ENCODE assay signal across 8 mouse cellular contexts in the genomic region with DNA sequence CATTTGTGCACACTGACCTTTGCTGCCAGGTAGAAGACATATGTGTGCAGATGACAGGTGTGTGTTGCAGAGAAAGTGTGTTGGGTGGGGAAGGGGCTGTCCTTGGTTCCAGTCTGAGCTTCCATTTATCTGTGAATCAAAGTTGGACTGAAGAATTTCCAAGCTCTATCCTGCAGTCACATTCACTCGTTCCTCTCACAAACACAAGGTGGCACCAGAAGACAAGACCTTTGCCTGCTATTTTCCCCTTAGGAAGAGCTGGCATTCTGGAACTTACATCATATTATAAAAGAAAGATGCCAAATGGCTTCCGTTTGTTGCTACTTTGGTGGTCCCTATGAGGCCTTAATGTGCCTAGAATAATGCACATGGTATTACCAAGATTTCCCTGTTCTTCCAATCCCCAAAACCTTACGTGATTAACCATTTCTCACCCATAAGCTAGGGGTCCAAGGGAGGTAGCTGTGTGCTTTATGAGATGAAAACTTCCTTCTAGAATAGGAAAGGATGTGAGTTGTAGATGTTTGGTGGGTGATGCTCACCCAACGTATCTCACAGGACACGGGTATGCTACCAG. TPM values are rescaled to one million over a fixed set of nuclear protein-coding genes. Genes with fewer than 3 reads are reported as not detected.
DNase-seq lines count a peak whose midpoint lies in the region; ATAC-seq and TF ChIP-seq lines count a peak whose summit lies in the region.

No protein-coding gene starts in this region.

- H3K27ac ChIP-seq in forebrain, embryonic 12.5 days, result no peak overlapping the region
- no peak overlapping the region for H3K27ac ChIP-seq in forebrain, embryonic 11.5 days (ENCODE audit: low read depth, low read length)
- no peak overlapping the region for H3K27ac ChIP-seq in forebrain, embryonic 15.5 days (replicated peaks)
- H3K27ac ChIP-seq in intestine, embryonic 15.5 days, result no peak overlapping the region
- H3K27ac ChIP-seq in left cerebral cortex, adult 2 months, result no peak overlapping the region
- H3K27ac ChIP-seq in midbrain, embryonic 16.5 days (ENCODE audit: low read length), result no peak overlapping the region

- no peaks in the 10 kb centered on the region for H3K36me3 ChIP-seq in forebrain, embryonic 12.5 days (replicated peaks)
- no peaks in the 10 kb centered on the region for H3K36me3 ChIP-seq in forebrain, embryonic 11.5 days (ENCODE audit: control insufficient read depth, insufficient read depth, low read length)
- no peaks in the 10 kb centered on the region for H3K36me3 ChIP-seq in forebrain, embryonic 15.5 days
- no peaks in the 10 kb centered on the region for H3K36me3 ChIP-seq in intestine, embryonic 15.5 days
- H3K36me3 ChIP-seq in midbrain, embryonic 16.5 days (ENCODE audit: control insufficient read depth, insufficient read depth, low read length), result no peaks in the 10 kb centered on the region

- peak; percentile 87 for TF ChIP-seq CTCF in left cerebral cortex, adult 2 months (IDR thresholded peaks at IDR 0.05)

- WGBS in forebrain, embryonic 12.5 days, result 47% methylated on average over 5 of the region's 5 CpGs
- 57% methylated on average over 5 of the region's 5 CpGs for WGBS in forebrain, embryonic 11.5 days
- 55% methylated on average over 5 of the region's 5 CpGs for WGBS in forebrain, embryonic 15.5 days
- WGBS in intestine, embryonic 15.5 days, result 40% methylated on average over 5 of the region's 5 CpGs
- WGBS in midbrain, embryonic 16.5 days, result 48% methylated on average over 5 of the region's 5 CpGs

- no peaks in the 10 kb centered on the region for H3K27me3 ChIP-seq in forebrain, embryonic 12.5 days
- no peaks in the 10 kb centered on the region for H3K27me3 ChIP-seq in forebrain, embryonic 11.5 days (ENCODE audit: control insufficient read depth, insufficient read depth, low read length)
- no peaks in the 10 kb centered on the region for H3K27me3 ChIP-seq in forebrain, embryonic 15.5 days
- H3K27me3 ChIP-seq in intestine, embryonic 15.5 days (replicated peaks), result no peaks in the 10 kb centered on the region
- no peaks in the 10 kb centered on the region for H3K27me3 ChIP-seq in midbrain, embryonic 16.5 days (ENCODE audit: control insufficient read depth, insufficient read depth, low read depth, low read length)

- H3K9ac ChIP-seq in forebrain, embryonic 12.5 days, result no peak overlapping the region
- H3K9ac ChIP-seq in forebrain, embryonic 11.5 days (ENCODE audit: low read length), result no peak overlapping the region
- H3K9ac ChIP-seq in forebrain, embryonic 15.5 days (replicated peaks), result no peak overlapping the region
- H3K9ac ChIP-seq in intestine, embryonic 15.5 days, result no peak overlapping the region
- H3K9ac ChIP-seq in midbrain, embryonic 16.5 days (ENCODE audit: low read depth, low read length), result no peak overlapping the region

- no peak overlapping the region for H3K4me2 ChIP-seq in forebrain, embryonic 12.5 days
- H3K4me2 ChIP-seq in forebrain, embryonic 11.5 days (ENCODE audit: low read depth, low read length, severe bottlenecking), result no peak overlapping the region
- no peak overlapping the region for H3K4me2 ChIP-seq in forebrain, embryonic 15.5 days (replicated peaks)
- H3K4me2 ChIP-seq in intestine, embryonic 15.5 days (replicated peaks), result no peak overlapping the region
- H3K4me2 ChIP-seq in midbrain, embryonic 16.5 days (ENCODE audit: low read length), result no peak overlapping the region

- intact Hi-C loops in left cerebral cortex, adult 2 months (cut with DNase I), result loop anchor here (1.0 to 10.0 kb wide), 3 partner anchors 226 to 596 kb away; no protein-coding TSS in a partner anchor

- H3K4me3 ChIP-seq in forebrain, embryonic 12.5 days (replicated peaks), result no peak overlapping the region
- no peak overlapping the region for H3K4me3 ChIP-seq in forebrain, embryonic 11.5 days (ENCODE audit: low read depth, low read length)
- no peak overlapping the region for H3K4me3 ChIP-seq in forebrain, embryonic 15.5 days
- no peak overlapping the region for H3K4me3 ChIP-seq in intestine, embryonic 15.5 days (replicated peaks)
- H3K4me3 ChIP-seq in left cerebral cortex, adult 2 months, result no peak overlapping the region
- H3K4me3 ChIP-seq in midbrain, embryonic 16.5 days (ENCODE audit: low read depth, low read length), result no peak overlapping the region

- peak; percentile 37; the same call in 1 of the 2 replicates for ATAC-seq in forebrain, embryonic 12.5 days (ENCODE audit: low FRiP score)
- ATAC-seq in forebrain, embryonic 11.5 days (replicated peaks; ENCODE audit: low FRiP score), result no peak
- peak; percentile 64 for ATAC-seq in forebrain, embryonic 15.5 days (replicated peaks)
- ATAC-seq in intestine, embryonic 15.5 days, result peak; percentile 51; the same call in 1 of the 2 replicates
- peak; percentile 55; the same call in 1 of the 2 replicates for ATAC-seq in midbrain, embryonic 16.5 days
- ATAC-seq in granulocyte monocyte progenitor cell, adult 5-6 weeks (replicated peaks; ENCODE audit: poor library complexity, severe bottlenecking), result no peak

- DNase-seq in forebrain, embryonic 11.5 days (ENCODE audit: low spot score), result no peak
- DNase-seq in adrenal gland, postnatal 14 days, result peak; percentile 65
- peak; percentile 46 to 54 for DNase-seq in left cerebral cortex, adult 2 months (ENCODE audit: extremely low spot score in 1 of 2, low spot score in 2 of 2)

- H3K4me1 ChIP-seq in forebrain, embryonic 12.5 days, result peaks cover 3% of the 10 kb centered on the region; the same call in 1 of the 2 replicates
- H3K4me1 ChIP-seq in forebrain, embryonic 11.5 days (replicated peaks; ENCODE audit: control insufficient read depth, insufficient read depth, low read length), result no peaks in the 10 kb centered on the region
- no peaks in the 10 kb centered on the region for H3K4me1 ChIP-seq in forebrain, embryonic 15.5 days
- H3K4me1 ChIP-seq in intestine, embryonic 15.5 days (replicated peaks), result peaks cover 11% of the 10 kb centered on the region; the same call in 1 of the 2 replicates
- H3K4me1 ChIP-seq in midbrain, embryonic 16.5 days (ENCODE audit: control insufficient read depth, insufficient read depth, low read length), result no peaks in the 10 kb centered on the region

- H3K9me3 ChIP-seq in forebrain, embryonic 12.5 days, result no peaks in the 10 kb centered on the region
- H3K9me3 ChIP-seq in forebrain, embryonic 11.5 days (ENCODE audit: control insufficient read depth, low read length), result no peaks in the 10 kb centered on the region
- H3K9me3 ChIP-seq in forebrain, embryonic 15.5 days, result no peaks in the 10 kb centered on the region
- no peaks in the 10 kb centered on the region for H3K9me3 ChIP-seq in intestine, embryonic 15.5 days
- H3K9me3 ChIP-seq in midbrain, embryonic 16.5 days (replicated peaks; ENCODE audit: control insufficient read depth, low read length, poor library complexity, severe bottlenecking), result no peaks in the 10 kb centered on the region

RNA-seq across cellular contexts. Expression of a gene that starts 45.1 kb away (rescaled TPM):
- 6.4 and 6.6 TPM in 2 replicates for polyA plus RNA-seq in forebrain, embryonic 12.5 days (2016; fragmentation: Nextera tagmentation; extraction: Ambion mirVana)
- polyA plus RNA-seq in forebrain, embryonic 11.5 days (2014; fragmentation: Nextera tagmentation; extraction: Ambion mirVana), result 12.2 and 15.2 TPM in 2 replicates
- 7.6 and 7.9 TPM in 2 replicates for total RNA-seq in adrenal gland, postnatal 14 days (2021)
- polyA plus RNA-seq in forebrain, embryonic 15.5 days (2015; fragmentation: Nextera tagmentation; extraction: Ambion mirVana), result 2.4 and 2.9 TPM in 2 replicates
- polyA plus RNA-seq in intestine, embryonic 15.5 days (2015; fragmentation: Nextera tagmentation; extraction: Ambion mirVana), result 8.1 and 10.3 TPM in 2 replicates
- 1 to 10 TPM; 4.3 to 6.3 TPM for total RNA-seq in left cerebral cortex, adult 2 months (2021)
- polyA plus RNA-seq in midbrain, embryonic 16.5 days (2015; fragmentation: Nextera tagmentation; extraction: Ambion mirVana), result 1.1 and 1.8 TPM in 2 replicates
- not detected in 2 replicates for total RNA-seq in granulocyte monocyte progenitor cell, adult 5-6 weeks (2014; fragmentation: Nextera tagmentation)
- 0.09 TPM in 1 of 2 replicates, not detected in the other for total RNA-seq in granulocyte monocyte progenitor cell, adult 5-6 weeks (2017)

RNA-seq across cellular contexts. Expression of a gene that starts 53.3 kb away (rescaled TPM):
- polyA plus RNA-seq in forebrain, embryonic 12.5 days (2016; fragmentation: Nextera tagmentation; extraction: Ambion mirVana), result 0.56 and 0.72 TPM in 2 replicates
- polyA plus RNA-seq in forebrain, embryonic 11.5 days (2014; fragmentation: Nextera tagmentation; extraction: Ambion mirVana), result 1.0 and 1.2 TPM in 2 replicates
- 0.37 and 0.68 TPM in 2 replicates for total RNA-seq in adrenal gland, postnatal 14 days (2021)
- polyA plus RNA-seq in forebrain, embryonic 15.5 days (2015; fragmentation: Nextera tagmentation; extraction: Ambion mirVana), result 0.45 and 0.75 TPM in 2 replicates
- 0.91 and 1.1 TPM in 2 replicates for polyA plus RNA-seq in intestine, embryonic 15.5 days (2015; fragmentation: Nextera tagmentation; extraction: Ambion mirVana)
- under 1 TPM; 0.36 to 0.54 TPM for total RNA-seq in left cerebral cortex, adult 2 months (2021)
- polyA plus RNA-seq in midbrain, embryonic 16.5 days (2015; fragmentation: Nextera tagmentation; extraction: Ambion mirVana), result 0.57 and 0.63 TPM in 2 replicates
- total RNA-seq in granulocyte monocyte progenitor cell, adult 5-6 weeks (2014; fragmentation: Nextera tagmentation), result 0.58 and 3.1 TPM in 2 replicates
- 4.2 and 5.3 TPM in 2 replicates for total RNA-seq in granulocyte monocyte progenitor cell, adult 5-6 weeks (2017)

Comparison
In these comparisons a context has a peak if more than half of its experiments do, and no peak if none do; other contexts are left out.
1. ATAC-seq: peak in forebrain, embryonic 12.5 days (single experiment), forebrain, embryonic 15.5 days (single experiment), intestine, embryonic 15.5 days (single experiment) and midbrain, embryonic 16.5 days (single experiment); none in forebrain, embryonic 11.5 days (single experiment) and granulocyte monocyte progenitor cell, adult 5-6 weeks (single experiment).